Mouse (Mus musculus): ENCODE data around the gene Zfp668.

DNA sequence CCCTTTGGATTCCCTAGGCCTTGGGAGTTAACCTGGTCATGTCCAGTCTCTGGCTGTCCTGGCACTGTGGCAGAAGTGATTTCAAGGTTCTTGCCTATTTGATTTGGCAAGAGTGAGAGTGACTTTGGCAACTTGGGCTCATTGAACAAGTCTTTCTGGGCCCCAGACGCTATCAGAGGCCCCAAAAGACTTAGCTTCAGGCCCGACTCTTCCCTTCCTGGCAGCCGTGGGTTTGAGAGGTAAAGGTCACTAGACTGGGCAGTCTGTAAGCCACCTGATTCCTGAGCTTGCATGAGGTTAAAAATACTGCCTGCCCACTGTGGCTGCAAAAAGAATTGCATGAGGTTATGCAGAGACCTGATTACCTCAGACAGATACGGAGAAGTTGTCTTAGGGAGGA, 32.0 kb upstream of the Zfp668 start:
- no peak for TF ChIP-seq POLR2A (IDR thresholded peaks at IDR 0.05; ENCODE audit: low read depth, low read length)
- no peak for TF ChIP-seq ETS1 (conservative IDR thresholded peaks at IDR 0.05; ENCODE audit: low read depth, low read length)
- no peak for TF ChIP-seq TBP (conservative IDR thresholded peaks at IDR 0.05; ENCODE audit: low read depth, low read length)
- no peak for TF ChIP-seq CTCF (conservative IDR thresholded peaks at IDR 0.05 in 1 of 2, IDR thresholded peaks at IDR 0.05 in 1 of 2; ENCODE audit: low read depth in 2 of 2, low read length in 2 of 2)

Measured in CH12.LX (cell line).